Mouse (Mus musculus) cerebral cortex, adult 2 months (tissue): ENCODE data around the gene Olfr160.

Experiments used
- WGBS: fragments of 180-500 bp; shearing (Covaris S2); methylation state at CpG from one replicate; pipeline ENCODE4 v1.1.7; 2018; 5-methylcytosine and 5-hydroxymethylcytosine counted together

Olfr160 gene

GRCm38 (mm10) chr9:37716150-37716549, at the start of gene Olfr160:
TSS of gene Olfr160 (minus strand) at chr9:37716250.
- 80% methylated on average over 1 of the region's 1 CpGs for WGBS

GRCm38 (mm10) chr9:37762541-37762940, 46.5 kb upstream of the Olfr160 start:
- 67% methylated on average over 2 of the region's 2 CpGs for WGBS

GRCm38 (mm10) chr9:37761728-37762127, 45.7 kb upstream of the Olfr160 start:
- WGBS, result 52% methylated on average over 2 of the region's 2 CpGs

GRCm38 (mm10) chr9:37752006-37752405, 36.0 kb upstream of the Olfr160 start:
- 67% methylated on average over 4 of the region's 4 CpGs for WGBS

- 46% methylated on average over 2 of the region's 2 CpGs for WGBS
These were observed 35.4 kb upstream of the Olfr160 start for GRCm38 (mm10) chr9:37751467-37751866.

GRCm38 (mm10) chr9:37750319-37751075, 34.4 kb upstream of the Olfr160 start:
- WGBS, result 16% methylated on average over 7 of the region's 7 CpGs

GRCm38 (mm10) chr9:37744806-37745205, 28.8 kb upstream of the Olfr160 start, which contains the start of gene Olfr874:
TSS of gene Olfr874 (plus strand) at chr9:37745106.

GRCm38 (mm10) chr9:37734310-37734709, 18.3 kb upstream of the Olfr160 start:
- 95% methylated on average over 1 of the region's 1 CpGs for WGBS

- WGBS, result 38% methylated on average over 5 of the region's 5 CpGs
These were observed 25.9 kb downstream of the Olfr160 start for GRCm38 (mm10) chr9:37689970-37690686.

- WGBS, result 30% methylated on average over 3 of the region's 3 CpGs
These were observed 28.1 kb downstream of the Olfr160 start for GRCm38 (mm10) chr9:37687941-37688303.

- 43% methylated on average over 3 of the region's 3 CpGs for WGBS
These were observed 28.6 kb downstream of the Olfr160 start for GRCm38 (mm10) chr9:37687288-37687940.

GRCm38 (mm10) chr9:37681123-37681522, 34.9 kb downstream of the Olfr160 start:
- 52% methylated on average over 1 of the region's 1 CpGs for WGBS

GRCm38 (mm10) chr9:37675287-37675686, 40.8 kb downstream of the Olfr160 start:
- WGBS, result 36% methylated on average over 4 of the region's 4 CpGs

- WGBS, result 91% methylated on average over 3 of the region's 3 CpGs
These were observed 45.8 kb downstream of the Olfr160 start for GRCm38 (mm10) chr9:37670261-37670660.

- WGBS, result 59% methylated on average over 4 of the region's 4 CpGs
These were observed 46.4 kb downstream of the Olfr160 start for GRCm38 (mm10) chr9:37669678-37670077.

- WGBS, result 72% methylated on average over 6 of the region's 6 CpGs
These were observed 46.9 kb downstream of the Olfr160 start, which contains the start of gene Panx3 for GRCm38 (mm10) chr9:37669115-37669514. TSS of gene Panx3 (minus strand) at chr9:37669235.

- WGBS, result 87% methylated on average over 7 of the region's 7 CpGs
These were observed 50.0 kb downstream of the Olfr160 start for GRCm38 (mm10) chr9:37666045-37666444.

GRCm38 (mm10) chr9:37664604-37665003, 51.4 kb downstream of the Olfr160 start:
- 81% methylated on average over 2 of the region's 2 CpGs for WGBS

- 68% methylated on average over 1 of the region's 1 CpGs for WGBS
These were observed 52.8 kb downstream of the Olfr160 start for GRCm38 (mm10) chr9:37663210-37663609.

GRCm38 (mm10) chr9:37659413-37659812, 56.6 kb downstream of the Olfr160 start:
- WGBS, result 80% methylated on average over 6 of the region's 6 CpGs
